Mouse (Mus musculus): ENCODE results near the gene Actg1. TPM values are rescaled to one million over a fixed set of nuclear protein-coding genes. Genes with fewer than 3 reads are reported as not detected.

The Actg1 gene
- total RNA-seq, 2 experiments from 2014 or later, result 1,100 to 1,129 TPM

GRCm38 (mm10) chr11:120304886-120305534 is 43.3 kb downstream of the Actg1 start:
- DNase-seq (ENCODE audit: extremely low spot score in 1 of 2, low spot score in 2 of 2), result peak; percentile 74 to 81
- intact Hi-C loops (cut with DNase I), result loop anchor here (2.0 to 10.0 kb wide), 3 partner anchors 42 to 290 kb away; no protein-coding TSS in a partner anchor
- Histone ChIP-seq H3K4me3 (peak overlapping the region; percentile 78), H3K27ac (peak overlapping the region; percentile 87)
- TF ChIP-seq CTCF (IDR thresholded peaks at IDR 0.05), result peak; percentile 18

- DNase-seq (ENCODE audit: extremely low spot score in 1 of 2, low spot score in 2 of 2), result no peak
- no peak for TF ChIP-seq CTCF (IDR thresholded peaks at IDR 0.05)
- intact Hi-C loops (cut with DNase I), result loop anchor here (2.0 to 10.0 kb wide), 2 partner anchors 42 to 290 kb away; no protein-coding TSS in a partner anchor
- Histone ChIP-seq H3K27ac (no peak overlapping the region), H3K4me3 (no peak overlapping the region)
Observed at GRCm38 (mm10) chr11:120304350-120304694, 44.0 kb downstream of the Actg1 start.

GRCm38 (mm10) chr11:120303559-120304349 is 44.6 kb downstream of the Actg1 start:
- no peak for DNase-seq (ENCODE audit: extremely low spot score in 1 of 2, low spot score in 2 of 2)
- TF ChIP-seq CTCF (IDR thresholded peaks at IDR 0.05), result no peak
- Histone ChIP-seq H3K27ac (no peak overlapping the region), H3K4me3 (no peak overlapping the region)
- intact Hi-C loops (cut with DNase I), result loop anchor here (2.0 to 10.0 kb wide), 2 partner anchors 41 to 289 kb away; no protein-coding TSS in a partner anchor

- Histone ChIP-seq H3K4me3 (no peak overlapping the region), H3K27ac (no peak overlapping the region)
- intact Hi-C loops (cut with DNase I), result loop anchor here (10.0 kb wide), 1 partner anchor 288 kb away; no protein-coding TSS in a partner anchor
- no peak for DNase-seq (ENCODE audit: extremely low spot score in 1 of 2, low spot score in 2 of 2)
- no peak for TF ChIP-seq CTCF (IDR thresholded peaks at IDR 0.05)
Observed at GRCm38 (mm10) chr11:120303119-120303518, 45.2 kb downstream of the Actg1 start.

- TF ChIP-seq CTCF (IDR thresholded peaks at IDR 0.05), result no peak
- Histone ChIP-seq H3K27ac (no peak overlapping the region), H3K4me3 (no peak overlapping the region)
- DNase-seq (ENCODE audit: extremely low spot score in 1 of 2, low spot score in 2 of 2), result no peak
- intact Hi-C loops (cut with DNase I), result no loop called here
Observed at GRCm38 (mm10) chr11:120299484-120299883, 48.9 kb downstream of the Actg1 start.

GRCm38 (mm10) chr11:120298441-120299141 is 49.8 kb downstream of the Actg1 start:
- DNase-seq (ENCODE audit: extremely low spot score in 1 of 2, low spot score in 2 of 2), result no peak
- TF ChIP-seq CTCF (IDR thresholded peaks at IDR 0.05), result no peak
- intact Hi-C loops (cut with DNase I), result no loop called here
- Histone ChIP-seq H3K27ac (no peak overlapping the region), H3K4me3 (no peak overlapping the region)

- no peak for TF ChIP-seq CTCF (IDR thresholded peaks at IDR 0.05)
- intact Hi-C loops (cut with DNase I), result no loop called here
- Histone ChIP-seq H3K27ac (no peak overlapping the region), H3K4me3 (no peak overlapping the region)
- DNase-seq (ENCODE audit: extremely low spot score in 1 of 2, low spot score in 2 of 2), result no peak
Observed at GRCm38 (mm10) chr11:120297767-120298166, 50.6 kb downstream of the Actg1 start.

GRCm38 (mm10) chr11:120296305-120297144 is 51.8 kb downstream of the Actg1 start:
- Histone ChIP-seq H3K4me3 (no peak overlapping the region), H3K27ac (no peak overlapping the region)
- intact Hi-C loops (cut with DNase I), result no loop called here
- TF ChIP-seq CTCF (IDR thresholded peaks at IDR 0.05), result no peak
- DNase-seq (ENCODE audit: extremely low spot score in 1 of 2, low spot score in 2 of 2), result no peak

Small RNA genes lying within 50 kb of the gene (microRNA-seq; reads per million reads assigned to microRNA genes)
- gene Gm23419, result 0 reads per million in 2 experiments
- 1.5 to 2.4 reads per million in 2 experiments for gene Mir6935

Other genes with a start within 250 kb of the Actg1 start
- 10 to 100 TPM; 15.9 to 16.9 TPM for gene Tepsin, start 249.8 kb downstream of the Actg1 start, total RNA-seq (2021)
- 10 to 100 TPM; 33.7 to 38.6 TPM for gene Ndufaf8, start 249.6 kb downstream of the Actg1 start, total RNA-seq (2021)
- gene Slc38a10, start 197.2 kb downstream of the Actg1 start, total RNA-seq (2021), result 10 to 100 TPM; 81.0 to 82.4 TPM
- 10 to 100 TPM; 20.6 to 21.3 TPM for gene Bahcc1, start 115.6 kb downstream of the Actg1 start, total RNA-seq (2021)
- under 1 TPM in 1 of 2 experiments, not detected in 1; 0.25 TPM for gene Fscn2, start 13.0 kb upstream of the Actg1 start, total RNA-seq (2021)
- gene Faap100, start 30.2 kb upstream of the Actg1 start, total RNA-seq (2021), result 10 to 100 TPM; 16.1 to 17.6 TPM
- gene Nploc4, start 89.2 kb upstream of the Actg1 start, total RNA-seq (2021), result 10 to 100 TPM; 70.9 to 72.4 TPM
- gene Tspan10, start 94.1 kb upstream of the Actg1 start, total RNA-seq (2021), result 1 to 10 TPM in 1 of 2 experiments, not detected in 1; 3.8 TPM
- gene Pde6g, start 105.0 kb upstream of the Actg1 start, total RNA-seq (2021), result 1 to 10 TPM in 1 of 2 experiments, under 1 TPM in 1; 0.45 to 1.1 TPM
- gene Oxld1, start 109.5 kb upstream of the Actg1 start, total RNA-seq (2021), result 10 to 100 TPM; 13.8 to 15.8 TPM
- gene Ccdc137, start 109.6 kb upstream of the Actg1 start, total RNA-seq (2021), result 10 to 100 TPM; 28.4 to 28.5 TPM
- 10 to 100 TPM; 47.9 to 51.9 TPM for gene Arl16, start 119.1 kb upstream of the Actg1 start, total RNA-seq (2021)
- gene Mrpl12, start 136.1 kb upstream of the Actg1 start, total RNA-seq (2021), result 10 to 100 TPM; 66.1 to 68.3 TPM
- 10 to 100 TPM; 17.7 to 21.3 TPM for gene Slc25a10, start 143.3 kb upstream of the Actg1 start, total RNA-seq (2021)
- gene Gcgr, start 182.2 kb upstream of the Actg1 start, total RNA-seq (2021), result not detected
- 10 to 100 TPM; 68.3 to 83.2 TPM for gene Mcrip1, start 201.2 kb upstream of the Actg1 start, total RNA-seq (2021)
- gene Ppp1r27, start 202.6 kb upstream of the Actg1 start, total RNA-seq (2021), result not detected
- gene P4hb, start 224.7 kb upstream of the Actg1 start, total RNA-seq (2021), result 100 to 1,000 TPM; 114 to 120 TPM
- 100 to 1,000 TPM; 290 to 300 TPM for gene Arhgdia, start 233.1 kb upstream of the Actg1 start, total RNA-seq (2021)
- gene Alyref, start 249.8 kb upstream of the Actg1 start, total RNA-seq (2021), result 10 to 100 TPM; 56.4 to 64.1 TPM
- 10 to 100 TPM; 92.9 to 93.0 TPM for gene Anapc11, start 249.9 kb upstream of the Actg1 start, total RNA-seq (2021)

All from left cerebral cortex, adult 2 months (tissue).